In the genomic region with DNA sequence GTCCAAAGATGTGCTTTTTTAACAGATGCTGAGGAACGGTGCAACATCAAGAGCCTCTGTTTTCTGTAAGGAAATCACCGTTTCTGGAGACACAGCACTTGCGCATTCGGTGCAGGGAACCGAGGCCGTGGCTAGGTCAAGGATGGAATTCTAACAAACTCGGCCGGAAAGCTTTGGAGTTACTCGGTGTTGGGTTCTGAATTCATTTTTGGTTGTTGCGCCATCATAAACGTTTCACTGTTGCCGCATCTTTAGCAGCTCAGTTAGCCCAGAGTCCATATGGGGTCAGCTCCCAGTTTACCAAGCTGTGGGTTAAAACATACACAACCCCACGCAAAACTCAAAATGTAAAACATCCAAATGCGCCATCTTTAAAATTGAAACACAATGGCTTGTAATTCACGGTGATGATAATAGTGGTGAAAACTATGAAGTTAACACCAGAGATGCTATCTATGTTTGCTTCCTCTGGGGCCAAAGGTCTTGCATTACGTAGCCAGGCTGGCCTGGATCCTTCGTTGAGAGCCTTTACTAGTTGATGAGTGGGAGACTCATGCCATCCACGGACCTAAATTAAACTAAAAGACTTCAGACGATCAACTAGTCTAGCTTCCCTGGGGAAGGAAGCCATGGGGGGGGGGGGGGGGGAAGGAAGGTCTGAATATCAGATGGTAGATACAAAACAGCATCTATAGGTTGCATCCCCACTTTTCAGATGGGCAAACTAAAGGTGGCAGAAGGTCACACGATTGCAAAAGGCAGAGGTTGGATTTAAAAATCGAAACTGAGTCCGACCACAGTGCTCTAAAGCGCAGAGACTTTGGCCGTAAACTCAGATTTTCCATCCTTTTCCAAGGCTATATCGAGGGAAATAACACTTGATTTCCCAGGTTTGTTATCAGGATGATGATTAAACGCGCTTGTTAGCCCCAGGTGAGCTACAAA, we compare ENCODE assay signal across 8 mouse cellular contexts. TPM values are rescaled to one million over a fixed set of nuclear protein-coding genes. Genes with fewer than 3 reads are reported as not detected.
DNase-seq lines count a peak whose midpoint lies in the region; ATAC-seq and TF ChIP-seq lines count a peak whose summit lies in the region.

No protein-coding gene starts in this region.

- DNase-seq in lung, adult 18-20 months: no peak
- no peak for DNase-seq in thymus, postnatal 25 days
- no peak for DNase-seq in adrenal gland, postnatal 25 days
- no peak for DNase-seq in thymus, postnatal 4 days

- peak overlapping the region; percentile 81 for H3K4me3 ChIP-seq in lung, embryonic 15.5 days
- H3K4me3 ChIP-seq in embryonic fibroblast, embryonic 13.5 days (ENCODE audit: insufficient read depth, low read length): peak overlapping the region; percentile 91
- peak overlapping the region; percentile 79 for H3K4me3 ChIP-seq in limb, embryonic 15.5 days
- peak overlapping the region; percentile 85 for H3K4me3 ChIP-seq in stomach, embryonic 14.5 days (ENCODE audit: low read depth, low read length)

- H3K9me3 ChIP-seq in lung, embryonic 15.5 days: no peaks in the 10 kb centered on the region
- H3K9me3 ChIP-seq in limb, embryonic 15.5 days: no peaks in the 10 kb centered on the region
- H3K9me3 ChIP-seq in stomach, embryonic 14.5 days (ENCODE audit: control insufficient read depth, low read depth, low read length): no peaks in the 10 kb centered on the region

- peaks cover 24% of the 10 kb centered on the region for H3K4me1 ChIP-seq in lung, embryonic 15.5 days
- H3K4me1 ChIP-seq in embryonic fibroblast, embryonic 13.5 days (ENCODE audit: control insufficient read depth, insufficient read depth, low read length): peaks cover 11% of the 10 kb centered on the region
- H3K4me1 ChIP-seq in limb, embryonic 15.5 days: peaks cover 18% of the 10 kb centered on the region
- peaks cover 16% of the 10 kb centered on the region; the same call in 1 of the 2 replicates for H3K4me1 ChIP-seq in stomach, embryonic 14.5 days (ENCODE audit: control insufficient read depth, insufficient read depth, low read length)

- H3K27ac ChIP-seq in lung, embryonic 15.5 days: peak overlapping the region; percentile 93
- peak overlapping the region; percentile 73 for H3K27ac ChIP-seq in embryonic fibroblast, embryonic 13.5 days (ENCODE audit: insufficient read depth, low read length)
- H3K27ac ChIP-seq in limb, embryonic 15.5 days: peak overlapping the region; percentile 93
- peak overlapping the region; percentile 90 for H3K27ac ChIP-seq in stomach, embryonic 14.5 days (ENCODE audit: low read length)

- no peak for ATAC-seq in lung, embryonic 15.5 days (ENCODE audit: borderline replicate concordance, extremely low read depth, low FRiP score, low TSS enrichment)
- no peak for ATAC-seq in limb, embryonic 15.5 days (ENCODE audit: insufficient number of reproducible peaks, low FRiP score, low TSS enrichment, low read depth)
- ATAC-seq in stomach, embryonic 14.5 days (ENCODE audit: insufficient number of reproducible peaks, insufficient read depth, low FRiP score, low read depth): no peak

- H3K9ac ChIP-seq in lung, embryonic 15.5 days: peak overlapping the region; percentile 93
- peak overlapping the region; percentile 81 for H3K9ac ChIP-seq in limb, embryonic 15.5 days
- H3K9ac ChIP-seq in stomach, embryonic 14.5 days (replicated peaks; ENCODE audit: low read depth, low read length): peak overlapping the region; percentile 92

- TF ChIP-seq POLR2A in embryonic fibroblast, embryonic 13.5 days (IDR thresholded peaks at IDR 0.05; ENCODE audit: low read depth, low read length): no peak

- H3K27me3 ChIP-seq in lung, embryonic 15.5 days: no peaks in the 10 kb centered on the region
- H3K27me3 ChIP-seq in limb, embryonic 15.5 days: no peaks in the 10 kb centered on the region
- no peaks in the 10 kb centered on the region for H3K27me3 ChIP-seq in stomach, embryonic 14.5 days (ENCODE audit: control insufficient read depth, insufficient read depth, low read length)

- H3K36me3 ChIP-seq in lung, embryonic 15.5 days: peaks cover 12% of the 10 kb centered on the region
- peaks cover 10% of the 10 kb centered on the region for H3K36me3 ChIP-seq in limb, embryonic 15.5 days
- peaks cover 6% of the 10 kb centered on the region; the same call in 1 of the 2 replicates for H3K36me3 ChIP-seq in stomach, embryonic 14.5 days (ENCODE audit: control insufficient read depth, insufficient read depth, low read length)

- H3K4me2 ChIP-seq in lung, embryonic 15.5 days: peak overlapping the region; percentile 63
- H3K4me2 ChIP-seq in limb, embryonic 15.5 days: peak overlapping the region; percentile 55
- peak overlapping the region; percentile 87 for H3K4me2 ChIP-seq in stomach, embryonic 14.5 days (replicated peaks; ENCODE audit: low read depth, low read length)

- no peak for TF ChIP-seq CTCF in embryonic fibroblast, embryonic 13.5 days (IDR thresholded peaks at IDR 0.05; ENCODE audit: borderline replicate concordance, insufficient read depth, low read length)

- WGBS in lung, embryonic 15.5 days: 30% methylated on average over 27 of the region's 27 CpGs
- 44% methylated on average over 27 of the region's 27 CpGs for WGBS in limb, embryonic 15.5 days
- WGBS in stomach, embryonic 14.5 days: 41% methylated on average over 27 of the region's 27 CpGs

RNA-seq across cellular contexts. Expression of a gene that starts 11.8 kb away (rescaled TPM):
- 56.8 and 59.9 TPM in 2 replicates for polyA plus RNA-seq in lung, embryonic 15.5 days (2015; fragmentation: Nextera tagmentation; extraction: Ambion mirVana)
- 91.1 and 111 TPM in 2 replicates for polyA plus RNA-seq in embryonic fibroblast, embryonic 13.5 days (2011; ENCODE audit: insufficient read length, low read depth, missing spikeins)
- polyA plus RNA-seq in limb, embryonic 15.5 days (2015; fragmentation: Nextera tagmentation; extraction: Ambion mirVana): 47.6 and 54.0 TPM in 2 replicates
- 55.1 and 62.4 TPM in 2 replicates for polyA plus RNA-seq in stomach, embryonic 14.5 days (2014; fragmentation: Nextera tagmentation; extraction: Ambion mirVana)
- total RNA-seq in adrenal gland, postnatal 25 days (2021): 103 and 104 TPM in 2 replicates

RNA-seq across cellular contexts. Expression of a gene that starts 12.0 kb away (rescaled TPM):
- polyA plus RNA-seq in lung, embryonic 15.5 days (2015; fragmentation: Nextera tagmentation; extraction: Ambion mirVana): 147 and 150 TPM in 2 replicates
- polyA plus RNA-seq in embryonic fibroblast, embryonic 13.5 days (2011; ENCODE audit: insufficient read length, low read depth, missing spikeins): 57.7 and 66.6 TPM in 2 replicates
- 129 and 136 TPM in 2 replicates for polyA plus RNA-seq in limb, embryonic 15.5 days (2015; fragmentation: Nextera tagmentation; extraction: Ambion mirVana)
- polyA plus RNA-seq in stomach, embryonic 14.5 days (2014; fragmentation: Nextera tagmentation; extraction: Ambion mirVana): 185 and 198 TPM in 2 replicates
- 73.0 and 82.7 TPM in 2 replicates for total RNA-seq in adrenal gland, postnatal 25 days (2021)
